Mouse (Mus musculus): ENCODE data around the gene Pitpnm2. TPM values are rescaled to one million over a fixed set of nuclear protein-coding genes. Genes with fewer than 3 reads are reported as not detected.

The Pitpnm2 gene
- total and polyA plus RNA-seq, 3 experiments: 9.0 to 35.6 (median 24.1) TPM

DNA sequence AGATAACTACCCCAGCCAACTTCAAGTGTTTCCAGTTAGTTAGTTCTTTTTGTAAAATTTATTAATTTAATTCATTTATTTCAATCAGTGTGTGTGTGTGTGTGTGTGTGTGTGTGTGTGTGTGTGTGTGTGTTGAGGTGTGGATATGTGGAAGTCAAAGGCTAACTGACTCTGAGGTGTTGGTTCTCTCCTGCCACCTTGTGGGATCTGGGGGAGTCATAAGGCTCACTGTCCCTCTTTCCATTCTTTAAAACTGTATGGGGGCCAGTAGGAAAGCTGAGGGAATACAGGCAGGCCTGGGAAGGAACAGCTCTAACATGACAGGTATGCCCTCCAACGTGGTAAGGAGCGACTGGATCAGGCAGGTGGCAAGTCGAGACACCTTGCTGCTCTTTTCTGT is 34.8 kb upstream of the Pitpnm2 start:
- Histone ChIP-seq H3K4me3 (ENCODE audit: low read depth, low read length) (no peak overlapping the region), H3K27me3 (ENCODE audit: insufficient read depth, low read length) (no peaks in the 10 kb centered on the region), H3K4me1 (ENCODE audit: insufficient read depth, low read depth, low read length) (no peaks in the 10 kb centered on the region), H3K9me3 (replicated peaks) (peaks cover 5% of the 10 kb centered on the region; the same call in 1 of the 2 replicates), H3K36me3 (replicated peaks) (peaks cover 73% of the 10 kb centered on the region)
- TF ChIP-seq GATA2 (IDR thresholded peaks at IDR 0.05; ENCODE audit: borderline replicate concordance, low read depth, low read length) (no peak), CTCF (IDR thresholded peaks at IDR 0.05; ENCODE audit: low read depth, low read length) (no peak), POLR2AphosphoS5 (IDR thresholded peaks at IDR 0.05; ENCODE audit: insufficient replicate concordance, low read depth, low read length) (no peak), GATA1 (IDR thresholded peaks at IDR 0.05; ENCODE audit: borderline replicate concordance, low read length) (no peak), TAL1 (conservative IDR thresholded peaks at IDR 0.05; ENCODE audit: low read depth, low read length) (no peak)
- DNase-seq (ENCODE audit: low spot score) (no peak), ATAC-seq (ENCODE audit: extremely low read depth, insufficient number of reproducible peaks, low FRiP score, poor library complexity, severe bottlenecking) (no peak)

- no peak for TF ChIP-seq TAL1 (conservative IDR thresholded peaks at IDR 0.05; ENCODE audit: low read depth, low read length)
- TF ChIP-seq CTCF (IDR thresholded peaks at IDR 0.05; ENCODE audit: low read depth, low read length): no peak
- no peak for TF ChIP-seq POLR2AphosphoS5 (IDR thresholded peaks at IDR 0.05; ENCODE audit: insufficient replicate concordance, low read depth, low read length)
- TF ChIP-seq GATA1 (IDR thresholded peaks at IDR 0.05; ENCODE audit: borderline replicate concordance, low read length): no peak
- TF ChIP-seq GATA2 (IDR thresholded peaks at IDR 0.05; ENCODE audit: borderline replicate concordance, low read depth, low read length): no peak
- H3K36me3 ChIP-seq (replicated peaks): peaks cover 75% of the 10 kb centered on the region
- 0 out of 2 replicates have a peak, but pooled peaks cover under 1% of the 10 kb centered on the region for H3K9me3 ChIP-seq (replicated peaks)
- no peak overlapping the region for H3K4me3 ChIP-seq (ENCODE audit: low read depth, low read length)
- no peak for DNase-seq (ENCODE audit: low spot score)
- no peaks in the 10 kb centered on the region for H3K4me1 ChIP-seq (ENCODE audit: insufficient read depth, low read depth, low read length)
- no peaks in the 10 kb centered on the region for H3K27me3 ChIP-seq (ENCODE audit: insufficient read depth, low read length)
- ATAC-seq (ENCODE audit: extremely low read depth, insufficient number of reproducible peaks, low FRiP score, poor library complexity, severe bottlenecking): no peak
Observed at GRCm38 (mm10) chr5:124282854-124283253, 33.3 kb upstream of the Pitpnm2 start.

DNA sequence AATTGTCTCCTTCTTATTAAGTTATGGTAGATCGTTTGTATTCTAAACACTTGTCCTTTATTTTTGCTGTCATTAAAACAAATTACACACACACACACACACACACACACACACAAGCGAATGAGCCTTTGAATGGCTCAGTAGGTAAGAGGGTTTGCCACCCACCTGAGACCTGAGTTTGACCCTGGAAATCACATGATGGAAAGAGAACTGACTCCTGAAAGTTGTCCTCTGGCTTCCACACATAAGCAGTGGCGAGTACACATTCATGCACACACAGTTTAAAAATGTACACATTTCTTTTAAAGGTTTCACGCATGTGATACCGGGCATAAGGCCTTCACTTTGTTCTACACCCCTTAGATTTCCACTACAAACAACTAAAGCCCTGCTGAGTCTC is 20.7 kb upstream of the Pitpnm2 start:
- 0 out of 2 replicates have a peak, but pooled peaks cover 4% of the 10 kb centered on the region for H3K9me3 ChIP-seq (replicated peaks)
- no peak for TF ChIP-seq POLR2AphosphoS5 (IDR thresholded peaks at IDR 0.05; ENCODE audit: insufficient replicate concordance, low read depth, low read length)
- TF ChIP-seq GATA1 (IDR thresholded peaks at IDR 0.05; ENCODE audit: borderline replicate concordance, low read length): no peak
- no peak for TF ChIP-seq TAL1 (conservative IDR thresholded peaks at IDR 0.05; ENCODE audit: low read depth, low read length)
- TF ChIP-seq CTCF (IDR thresholded peaks at IDR 0.05; ENCODE audit: low read depth, low read length): no peak
- TF ChIP-seq GATA2 (IDR thresholded peaks at IDR 0.05; ENCODE audit: borderline replicate concordance, low read depth, low read length): no peak
- peaks cover 5% of the 10 kb centered on the region for H3K4me1 ChIP-seq (ENCODE audit: insufficient read depth, low read depth, low read length)
- ATAC-seq (ENCODE audit: extremely low read depth, insufficient number of reproducible peaks, low FRiP score, poor library complexity, severe bottlenecking) (no peak), DNase-seq (ENCODE audit: low spot score) (no peak)
- H3K36me3 ChIP-seq (replicated peaks): peaks cover 53% of the 10 kb centered on the region
- H3K4me3 ChIP-seq (ENCODE audit: low read depth, low read length): no peak overlapping the region
- no peaks in the 10 kb centered on the region for H3K27me3 ChIP-seq (ENCODE audit: insufficient read depth, low read length)

GRCm38 (mm10) chr5:124269661-124270060 is 20.1 kb upstream of the Pitpnm2 start:
- DNase-seq (ENCODE audit: low spot score) (no peak), ATAC-seq (ENCODE audit: extremely low read depth, insufficient number of reproducible peaks, low FRiP score, poor library complexity, severe bottlenecking) (no peak)
- Histone ChIP-seq H3K4me3 (ENCODE audit: low read depth, low read length) (no peak overlapping the region), H3K9me3 (replicated peaks) (0 out of 2 replicates have a peak, but pooled peaks cover 2% of the 10 kb centered on the region), H3K27me3 (ENCODE audit: insufficient read depth, low read length) (no peaks in the 10 kb centered on the region), H3K4me1 (ENCODE audit: insufficient read depth, low read depth, low read length) (peaks cover 5% of the 10 kb centered on the region), H3K36me3 (replicated peaks) (peaks cover 50% of the 10 kb centered on the region)
- TF ChIP-seq GATA2 (IDR thresholded peaks at IDR 0.05; ENCODE audit: borderline replicate concordance, low read depth, low read length): no peak

DNA sequence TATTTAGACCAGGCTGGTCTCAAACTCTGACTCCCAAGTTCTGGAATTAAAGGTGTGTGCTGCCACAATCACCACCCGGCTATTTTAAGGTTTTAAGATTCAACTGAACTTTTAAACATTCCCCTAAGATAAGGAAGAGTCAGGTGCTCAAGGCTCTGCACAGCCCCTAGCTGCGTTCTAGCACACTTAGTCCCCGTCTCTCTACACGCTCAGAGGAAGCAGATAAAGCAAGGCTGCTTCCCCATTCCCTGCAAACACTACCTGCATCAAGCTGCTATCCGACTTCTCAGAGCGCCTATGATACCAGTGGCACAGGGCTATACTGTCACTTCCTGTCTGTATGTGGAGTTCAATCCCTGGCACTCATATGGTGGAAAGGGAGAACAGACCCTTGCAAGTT is 18.1 kb upstream of the Pitpnm2 start:
- Histone ChIP-seq H3K4me1 (ENCODE audit: insufficient read depth, low read depth, low read length) (peaks cover 5% of the 10 kb centered on the region), H3K9me3 (replicated peaks) (0 out of 2 replicates have a peak, but pooled peaks cover 2% of the 10 kb centered on the region), H3K4me3 (ENCODE audit: low read depth, low read length) (no peak overlapping the region), H3K27me3 (ENCODE audit: insufficient read depth, low read length) (no peaks in the 10 kb centered on the region), H3K36me3 (replicated peaks) (peaks cover 67% of the 10 kb centered on the region)
- no peak for ATAC-seq (ENCODE audit: extremely low read depth, insufficient number of reproducible peaks, low FRiP score, poor library complexity, severe bottlenecking)
- DNase-seq (ENCODE audit: low spot score): no peak
- no peak for TF ChIP-seq POLR2AphosphoS5 (IDR thresholded peaks at IDR 0.05; ENCODE audit: insufficient replicate concordance, low read depth, low read length)
- TF ChIP-seq TAL1 (conservative IDR thresholded peaks at IDR 0.05; ENCODE audit: low read depth, low read length): no peak
- no peak for TF ChIP-seq GATA2 (IDR thresholded peaks at IDR 0.05; ENCODE audit: borderline replicate concordance, low read depth, low read length)
- TF ChIP-seq CTCF (IDR thresholded peaks at IDR 0.05; ENCODE audit: low read depth, low read length): no peak
- TF ChIP-seq GATA1 (IDR thresholded peaks at IDR 0.05; ENCODE audit: borderline replicate concordance, low read length): no peak

- Histone ChIP-seq H3K9me3 (replicated peaks) (0 out of 2 replicates have a peak, but pooled peaks cover 2% of the 10 kb centered on the region), H3K36me3 (replicated peaks) (peaks cover 76% of the 10 kb centered on the region), H3K4me1 (ENCODE audit: insufficient read depth, low read depth, low read length) (peaks cover 5% of the 10 kb centered on the region), H3K4me3 (ENCODE audit: low read depth, low read length) (no peak overlapping the region), H3K27me3 (ENCODE audit: insufficient read depth, low read length) (no peaks in the 10 kb centered on the region)
- TF ChIP-seq TAL1 (conservative IDR thresholded peaks at IDR 0.05; ENCODE audit: low read depth, low read length) (no peak), GATA1 (IDR thresholded peaks at IDR 0.05; ENCODE audit: borderline replicate concordance, low read length) (no peak), CTCF (IDR thresholded peaks at IDR 0.05; ENCODE audit: low read depth, low read length) (no peak), POLR2AphosphoS5 (IDR thresholded peaks at IDR 0.05; ENCODE audit: insufficient replicate concordance, low read depth, low read length) (no peak), GATA2 (IDR thresholded peaks at IDR 0.05; ENCODE audit: borderline replicate concordance, low read depth, low read length) (no peak)
- ATAC-seq (ENCODE audit: extremely low read depth, insufficient number of reproducible peaks, low FRiP score, poor library complexity, severe bottlenecking) (peak; percentile 28; the same call in 1 of the 2 replicates), DNase-seq (ENCODE audit: low spot score) (no peak)
Observed at GRCm38 (mm10) chr5:124266821-124267220, 17.3 kb upstream of the Pitpnm2 start.

Measured in G1E (cell line).